Mouse (Mus musculus): Measurements from ENCODE around the gene Acsf2. TPM values are rescaled to one million over a fixed set of nuclear protein-coding genes. Genes with fewer than 3 reads are reported as not detected.

Acsf2 gene
- polyA plus RNA-seq, 1 experiment from 2014 or later: 2.1 TPM

DNA sequence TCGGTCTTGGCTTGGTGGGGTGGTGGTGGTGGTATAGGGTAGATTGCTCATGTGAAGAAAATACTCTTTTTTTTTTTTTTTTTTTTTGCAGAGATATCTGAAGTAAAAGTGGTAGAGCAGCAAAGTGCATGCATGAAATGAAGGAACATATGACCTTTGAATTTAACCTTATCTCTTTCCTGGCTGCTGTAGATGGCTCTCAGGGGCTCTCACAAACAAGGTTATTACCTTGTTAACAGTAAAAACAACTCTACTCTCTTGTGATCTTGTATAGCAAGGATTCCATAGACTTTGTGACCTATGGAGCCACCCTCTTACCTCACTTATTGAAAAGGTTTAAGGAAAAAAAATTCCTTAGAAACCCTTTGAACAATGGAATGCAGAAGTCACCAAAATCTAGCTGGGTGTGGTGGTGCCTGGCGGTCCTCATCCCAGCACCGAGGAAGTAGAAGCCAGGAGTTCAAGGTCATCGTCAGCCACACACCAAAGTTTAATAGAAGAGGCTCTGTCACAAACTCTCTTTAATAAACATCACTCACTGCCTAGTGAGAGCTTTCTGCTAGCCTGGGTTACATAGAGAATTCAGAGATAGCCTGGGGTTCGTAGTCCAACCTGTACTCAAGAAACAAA, 21.4 kb downstream of the Acsf2 start:
- no peaks in the 10 kb centered on the region for H3K36me3 ChIP-seq (ENCODE audit: control insufficient read depth, insufficient read depth, low read length)
- H3K9me3 ChIP-seq (replicated peaks; ENCODE audit: control insufficient read depth, low read length): no peaks in the 10 kb centered on the region
- no peak overlapping the region for H3K4me3 ChIP-seq (ENCODE audit: low read depth, low read length)
- H3K4me1 ChIP-seq (ENCODE audit: control insufficient read depth, insufficient read depth, low read length): no peaks in the 10 kb centered on the region
- no peak overlapping the region for H3K9ac ChIP-seq (ENCODE audit: low read length)
- H3K27ac ChIP-seq (ENCODE audit: low read depth, low read length): no peak overlapping the region
- DNase-seq (ENCODE audit: low spot score) (no peak), ATAC-seq (no peak)
- 95% methylated on average over 5 of the region's 5 CpGs for WGBS
- no peak overlapping the region for H3K4me2 ChIP-seq (ENCODE audit: low read length)
- H3K27me3 ChIP-seq (replicated peaks; ENCODE audit: control insufficient read depth, insufficient read depth, low read length): no peaks in the 10 kb centered on the region

DNA sequence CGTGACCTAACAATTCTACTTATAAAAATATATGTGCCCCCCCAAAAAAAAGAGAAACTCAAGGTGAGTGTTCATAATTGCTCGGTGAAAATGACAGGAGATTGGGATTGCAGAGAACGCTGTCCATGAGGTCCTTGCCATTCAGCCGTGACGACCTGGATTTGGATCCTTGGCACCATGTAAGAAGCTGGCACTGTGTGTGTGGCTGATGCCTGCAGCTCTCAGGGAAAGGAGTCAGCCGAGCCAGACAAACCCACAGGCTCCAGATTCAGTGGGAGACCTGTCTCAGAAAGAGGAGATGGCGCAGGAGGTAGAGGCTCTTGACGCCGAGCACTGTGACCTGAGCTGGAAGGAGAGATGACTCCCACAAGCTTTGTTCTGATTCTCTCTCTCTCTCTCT, 25.3 kb downstream of the Acsf2 start:
- DNase-seq (ENCODE audit: low spot score) (no peak), ATAC-seq (no peak)
- WGBS: 87% methylated on average over 9 of the region's 9 CpGs
- H3K27me3 ChIP-seq (replicated peaks; ENCODE audit: control insufficient read depth, insufficient read depth, low read length): no peaks in the 10 kb centered on the region
- no peak overlapping the region for H3K4me2 ChIP-seq (ENCODE audit: low read length)
- no peaks in the 10 kb centered on the region for H3K9me3 ChIP-seq (replicated peaks; ENCODE audit: control insufficient read depth, low read length)
- no peak overlapping the region for H3K27ac ChIP-seq (ENCODE audit: low read depth, low read length)
- no peaks in the 10 kb centered on the region for H3K4me1 ChIP-seq (ENCODE audit: control insufficient read depth, insufficient read depth, low read length)
- H3K4me3 ChIP-seq (ENCODE audit: low read depth, low read length): no peak overlapping the region
- no peak overlapping the region for H3K9ac ChIP-seq (ENCODE audit: low read length)
- H3K36me3 ChIP-seq (ENCODE audit: control insufficient read depth, insufficient read depth, low read length): no peaks in the 10 kb centered on the region

DNA sequence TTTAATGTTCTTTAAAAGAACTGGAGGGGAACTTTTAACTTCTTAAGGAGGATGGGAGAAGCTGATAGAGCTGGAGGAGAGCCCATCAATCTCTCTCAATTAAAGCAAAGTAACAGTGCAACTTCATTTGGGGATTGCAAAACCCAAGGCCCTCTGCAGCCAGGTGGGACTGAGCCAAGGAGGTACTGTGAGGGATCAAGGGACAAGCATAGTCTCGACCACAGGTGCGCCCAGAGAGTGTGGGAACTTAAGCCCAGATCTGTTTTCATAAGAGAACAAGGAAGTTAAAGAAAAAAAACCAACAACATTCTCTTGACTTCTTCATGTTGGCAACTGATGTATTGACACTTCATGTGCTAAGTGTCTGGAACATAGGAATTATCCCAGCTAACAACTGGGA, 26.6 kb downstream of the Acsf2 start:
- WGBS: 77% methylated on average over 2 of the region's 2 CpGs
- no peak for ATAC-seq
- DNase-seq (ENCODE audit: low spot score): no peak

DNA sequence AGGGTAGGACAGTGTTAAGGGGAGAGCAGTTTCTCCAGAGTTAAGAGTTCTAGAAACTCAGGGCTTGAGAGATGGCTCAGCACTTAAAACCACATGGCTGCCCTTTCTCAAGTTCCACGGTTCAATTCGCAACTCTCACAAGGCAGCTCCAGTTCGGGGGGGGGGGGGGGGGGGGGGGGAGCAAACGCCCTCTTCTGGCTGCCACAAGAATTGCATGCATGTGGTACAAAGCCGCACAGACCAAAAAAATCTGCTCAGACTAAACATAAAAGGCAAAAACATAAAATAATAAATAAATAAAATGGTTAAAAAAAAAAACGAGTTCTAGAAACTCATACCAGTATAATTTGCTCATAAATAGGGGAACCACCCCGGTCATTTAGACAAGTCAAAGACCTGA, 27.1 kb downstream of the Acsf2 start:
- 26% methylated on average over 6 of the region's 7 CpGs for WGBS
- Histone ChIP-seq H3K27ac (ENCODE audit: low read depth, low read length) (no peak overlapping the region), H3K4me2 (ENCODE audit: low read length) (no peak overlapping the region), H3K27me3 (replicated peaks; ENCODE audit: control insufficient read depth, insufficient read depth, low read length) (no peaks in the 10 kb centered on the region), H3K36me3 (ENCODE audit: control insufficient read depth, insufficient read depth, low read length) (no peaks in the 10 kb centered on the region), H3K9ac (ENCODE audit: low read length) (no peak overlapping the region), H3K9me3 (replicated peaks; ENCODE audit: control insufficient read depth, low read length) (no peaks in the 10 kb centered on the region), H3K4me3 (ENCODE audit: low read depth, low read length) (no peak overlapping the region), H3K4me1 (ENCODE audit: control insufficient read depth, insufficient read depth, low read length) (no peaks in the 10 kb centered on the region)
- no peak for ATAC-seq
- DNase-seq (ENCODE audit: low spot score): no peak

More for the DNA sequence above, 26.6 kb downstream of the Acsf2 start:
- H3K4me1 ChIP-seq (ENCODE audit: control insufficient read depth, insufficient read depth, low read length): no peaks in the 10 kb centered on the region
- no peak overlapping the region for H3K27ac ChIP-seq (ENCODE audit: low read depth, low read length)
- H3K27me3 ChIP-seq (replicated peaks; ENCODE audit: control insufficient read depth, insufficient read depth, low read length): no peaks in the 10 kb centered on the region
- H3K9ac ChIP-seq (ENCODE audit: low read length): no peak overlapping the region
- H3K4me2 ChIP-seq (ENCODE audit: low read length): no peak overlapping the region
- H3K4me3 ChIP-seq (ENCODE audit: low read depth, low read length): no peak overlapping the region
- no peaks in the 10 kb centered on the region for H3K9me3 ChIP-seq (replicated peaks; ENCODE audit: control insufficient read depth, low read length)
- H3K36me3 ChIP-seq (ENCODE audit: control insufficient read depth, insufficient read depth, low read length): no peaks in the 10 kb centered on the region

DNA sequence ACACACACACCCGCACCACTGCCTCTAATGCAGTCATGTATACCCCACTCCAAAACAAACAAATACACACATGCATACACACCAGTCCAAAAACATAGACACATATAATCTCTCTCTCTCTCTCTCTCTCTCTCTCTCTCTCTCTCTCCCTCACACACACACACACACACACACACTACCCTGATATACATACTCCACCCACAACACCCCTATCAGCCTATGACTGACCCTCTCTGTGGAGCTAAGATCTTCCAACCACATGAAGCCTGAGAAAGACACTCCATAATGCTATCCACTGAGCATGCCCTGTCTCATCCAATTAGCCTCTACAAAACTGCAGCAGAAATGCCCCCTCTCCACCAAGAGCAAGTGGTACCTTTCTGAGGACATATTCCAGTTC, 29.8 kb downstream of the Acsf2 start:
- H3K4me3 ChIP-seq (ENCODE audit: low read depth, low read length): no peak overlapping the region
- no peaks in the 10 kb centered on the region for H3K36me3 ChIP-seq (ENCODE audit: control insufficient read depth, insufficient read depth, low read length)
- no peak for DNase-seq (ENCODE audit: low spot score)
- no peaks in the 10 kb centered on the region for H3K9me3 ChIP-seq (replicated peaks; ENCODE audit: control insufficient read depth, low read length)
- no peaks in the 10 kb centered on the region for H3K27me3 ChIP-seq (replicated peaks; ENCODE audit: control insufficient read depth, insufficient read depth, low read length)
- no peak overlapping the region for H3K4me2 ChIP-seq (ENCODE audit: low read length)
- H3K27ac ChIP-seq (ENCODE audit: low read depth, low read length): no peak overlapping the region
- no peaks in the 10 kb centered on the region for H3K4me1 ChIP-seq (ENCODE audit: control insufficient read depth, insufficient read depth, low read length)
- H3K9ac ChIP-seq (ENCODE audit: low read length): no peak overlapping the region
- no peak for ATAC-seq
- 94% methylated on average over 1 of the region's 1 CpGs for WGBS

DNA sequence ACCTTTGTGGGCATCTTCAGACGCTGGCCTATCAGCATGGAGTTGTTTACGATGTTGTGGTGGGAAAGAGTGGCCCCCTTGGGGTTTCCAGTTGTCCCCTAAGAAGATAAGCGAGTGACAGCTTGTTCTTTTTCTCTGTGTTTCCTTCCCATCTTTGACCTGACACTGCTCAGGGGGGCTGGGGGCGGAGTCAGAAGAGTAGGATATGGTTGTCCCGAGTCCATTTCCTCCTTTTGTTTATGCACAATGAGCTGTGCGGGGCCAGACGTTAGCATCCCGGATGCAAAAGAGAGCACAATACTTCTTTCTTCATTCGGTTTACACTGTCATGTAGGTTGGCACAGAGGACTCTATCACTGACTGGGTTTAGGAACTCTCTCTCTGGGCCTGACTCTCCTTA, 31.1 kb downstream of the Acsf2 start:
- H3K9ac ChIP-seq (ENCODE audit: low read length): no peak overlapping the region
- no peaks in the 10 kb centered on the region for H3K9me3 ChIP-seq (replicated peaks; ENCODE audit: control insufficient read depth, low read length)
- ATAC-seq (no peak), DNase-seq (ENCODE audit: low spot score) (no peak)
- no peaks in the 10 kb centered on the region for H3K36me3 ChIP-seq (ENCODE audit: control insufficient read depth, insufficient read depth, low read length)
- 52% methylated on average over 9 of the region's 9 CpGs for WGBS
- no peak overlapping the region for H3K4me3 ChIP-seq (ENCODE audit: low read depth, low read length)
- H3K4me2 ChIP-seq (ENCODE audit: low read length): no peak overlapping the region
- H3K27me3 ChIP-seq (replicated peaks; ENCODE audit: control insufficient read depth, insufficient read depth, low read length): peaks cover 4% of the 10 kb centered on the region; the same call in 1 of the 2 replicates
- no peak overlapping the region for H3K27ac ChIP-seq (ENCODE audit: low read depth, low read length)
- no peaks in the 10 kb centered on the region for H3K4me1 ChIP-seq (ENCODE audit: control insufficient read depth, insufficient read depth, low read length)

DNA sequence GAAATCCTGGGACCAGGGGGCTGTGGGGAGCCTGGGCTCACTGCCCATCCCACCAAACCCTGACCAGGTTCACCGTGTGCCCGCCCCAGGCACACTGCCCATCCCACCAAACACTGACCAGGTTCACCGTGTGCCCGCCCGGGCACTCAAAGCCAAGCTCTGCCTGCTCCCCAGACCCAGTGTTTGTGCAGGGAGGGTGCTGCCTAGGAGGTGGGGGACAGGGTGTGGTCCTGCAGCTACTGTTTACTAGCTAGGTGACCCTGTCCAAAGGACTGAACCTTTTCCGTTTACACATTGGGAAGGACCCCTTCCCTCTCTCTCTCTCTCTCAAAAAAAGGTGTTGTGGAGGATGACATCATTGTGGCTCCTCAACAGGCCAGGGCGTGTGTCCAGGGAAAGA, 34.3 kb downstream of the Acsf2 start:
- 90% methylated on average over 7 of the region's 7 CpGs for WGBS
- H3K36me3 ChIP-seq (ENCODE audit: control insufficient read depth, insufficient read depth, low read length): no peaks in the 10 kb centered on the region

DNA sequence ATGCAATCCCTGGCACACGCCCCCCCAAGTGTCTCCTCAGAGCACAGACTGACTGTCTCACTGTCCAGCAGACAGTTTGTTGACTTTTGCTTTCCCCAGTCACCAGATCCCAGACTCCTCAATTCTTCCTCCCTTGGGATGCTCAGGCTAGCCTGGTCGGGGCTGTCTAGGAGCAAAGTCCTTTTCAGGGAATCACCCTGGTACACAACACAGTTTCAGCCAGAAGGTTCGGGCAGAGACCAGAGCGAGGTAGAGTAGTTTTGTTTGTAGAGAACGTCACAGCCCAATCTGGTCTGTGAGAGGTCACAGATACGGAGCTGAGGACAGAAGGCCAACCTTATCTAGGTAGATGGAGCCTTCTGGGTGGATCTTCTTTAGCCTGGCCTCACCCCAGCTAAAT, 35.1 kb downstream of the Acsf2 start:
- DNase-seq (ENCODE audit: low spot score) (no peak), ATAC-seq (no peak)
- no peaks in the 10 kb centered on the region for H3K36me3 ChIP-seq (ENCODE audit: control insufficient read depth, insufficient read depth, low read length)
- no peak overlapping the region for H3K4me2 ChIP-seq (ENCODE audit: low read length)
- H3K27ac ChIP-seq (ENCODE audit: low read depth, low read length): no peak overlapping the region
- H3K9ac ChIP-seq (ENCODE audit: low read length): no peak overlapping the region
- H3K27me3 ChIP-seq (replicated peaks; ENCODE audit: control insufficient read depth, insufficient read depth, low read length): peaks cover 19% of the 10 kb centered on the region
- no peaks in the 10 kb centered on the region for H3K9me3 ChIP-seq (replicated peaks; ENCODE audit: control insufficient read depth, low read length)
- 83% methylated on average over 6 of the region's 6 CpGs for WGBS
- peaks cover 6% of the 10 kb centered on the region; the same call in 1 of the 2 replicates for H3K4me1 ChIP-seq (ENCODE audit: control insufficient read depth, insufficient read depth, low read length)
- no peak overlapping the region for H3K4me3 ChIP-seq (ENCODE audit: low read depth, low read length)

More for the DNA sequence above, 34.3 kb downstream of the Acsf2 start:
- Histone ChIP-seq H3K9me3 (replicated peaks; ENCODE audit: control insufficient read depth, low read length) (no peaks in the 10 kb centered on the region), H3K27me3 (replicated peaks; ENCODE audit: control insufficient read depth, insufficient read depth, low read length) (peaks cover 19% of the 10 kb centered on the region), H3K4me3 (ENCODE audit: low read depth, low read length) (no peak overlapping the region), H3K4me1 (ENCODE audit: control insufficient read depth, insufficient read depth, low read length) (peaks cover 6% of the 10 kb centered on the region; the same call in 1 of the 2 replicates), H3K9ac (ENCODE audit: low read length) (no peak overlapping the region), H3K27ac (ENCODE audit: low read depth, low read length) (no peak overlapping the region), H3K4me2 (ENCODE audit: low read length) (no peak overlapping the region)
- no peak for ATAC-seq
- DNase-seq (ENCODE audit: low spot score): no peak

DNA sequence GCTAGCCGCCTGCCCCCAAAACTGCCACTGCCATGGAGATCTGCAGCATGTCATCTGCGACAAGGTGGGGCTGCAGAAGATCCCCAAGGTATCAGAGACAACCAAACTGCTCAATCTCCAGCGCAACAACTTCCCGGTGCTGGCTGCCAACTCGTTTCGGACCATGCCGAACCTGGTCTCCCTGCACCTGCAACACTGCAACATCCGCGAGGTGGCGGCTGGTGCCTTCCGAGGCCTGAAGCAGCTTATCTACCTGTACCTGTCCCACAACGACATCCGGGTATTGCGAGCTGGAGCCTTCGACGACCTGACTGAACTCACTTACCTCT, 36.6 kb downstream of the Acsf2 start:
- H3K9me3 ChIP-seq (replicated peaks; ENCODE audit: control insufficient read depth, low read length): no peaks in the 10 kb centered on the region
- no peak overlapping the region for H3K27ac ChIP-seq (ENCODE audit: low read depth, low read length)
- WGBS: 10% methylated on average over 16 of the region's 16 CpGs
- H3K9ac ChIP-seq (ENCODE audit: low read length): peak overlapping the region; percentile 47; the same call in 1 of the 2 replicates
- H3K36me3 ChIP-seq (ENCODE audit: control insufficient read depth, insufficient read depth, low read length): no peaks in the 10 kb centered on the region
- H3K4me1 ChIP-seq (ENCODE audit: control insufficient read depth, insufficient read depth, low read length): peaks cover 6% of the 10 kb centered on the region; the same call in 1 of the 2 replicates
- peak overlapping the region; percentile 18 for H3K4me3 ChIP-seq (ENCODE audit: low read depth, low read length)
- H3K4me2 ChIP-seq (ENCODE audit: low read length): peak overlapping the region; percentile 46
- ATAC-seq: no peak
- H3K27me3 ChIP-seq (replicated peaks; ENCODE audit: control insufficient read depth, insufficient read depth, low read length): peaks cover 19% of the 10 kb centered on the region
- no peak for DNase-seq (ENCODE audit: low spot score)
